Mouse (Mus musculus) ES-E14 (cell line): ENCODE data around the gene Jsrp1.

ENCODE experiments used
- HCFC1 ChIP-seq: IDR thresholded peaks from 2 replicates; pipeline ENCODE4 v1.6.1; 2012; ENCODE audit warnings: low read length, inconsistent platforms, borderline replicate concordance; ENCODE audit not compliant: insufficient read depth
- MAFK ChIP-seq: IDR thresholded peaks from 2 replicates; pipeline ENCODE4 v1.6.1; 2014; ENCODE audit warnings: mild to moderate bottlenecking, low read depth, low read length, inconsistent platforms; ENCODE audit not compliant: insufficient read depth
- ZC3H11A ChIP-seq: IDR thresholded peaks from 2 replicates; pipeline ENCODE4 v1.6.1; 2012; ENCODE audit warnings: low read depth, mild to moderate bottlenecking, inconsistent platforms, low read length, borderline replicate concordance
- ZNF384 ChIP-seq: IDR thresholded peaks from 2 replicates; pipeline ENCODE4 v1.6.1; 2012; ENCODE audit warnings: low read depth, low read length, inconsistent platforms

DNA sequence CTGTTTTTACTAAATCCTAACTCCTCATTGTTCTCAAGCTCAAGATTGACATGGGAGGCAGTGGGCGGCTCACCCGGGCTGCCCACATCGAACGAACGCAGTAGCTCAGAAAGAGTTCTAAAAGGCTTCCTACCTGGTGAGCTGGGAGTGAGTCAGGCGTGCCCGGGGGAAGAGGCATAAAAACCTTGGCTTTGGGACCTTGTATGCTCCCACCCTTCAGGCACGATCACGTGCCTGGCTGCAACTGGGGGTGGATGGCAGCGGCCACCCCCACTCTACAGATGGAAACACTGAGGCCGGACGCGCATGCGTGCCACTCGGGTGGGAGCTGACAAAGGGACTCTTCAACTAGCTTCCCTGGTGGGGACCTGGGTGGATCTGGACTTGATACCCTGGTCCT, 29.0 kb upstream of the Jsrp1 start:
- TF ChIP-seq ZC3H11A: no peak
- TF ChIP-seq ZNF384: no peak
- TF ChIP-seq HCFC1: no peak
- TF ChIP-seq MAFK: no peak
